Mouse (Mus musculus) limb, embryonic 12.5 days (tissue): ENCODE results near the gene Nptxr. TPM values are rescaled to one million over a fixed set of nuclear protein-coding genes. Genes with fewer than 3 reads are reported as not detected.
A peak's percentile ranks its signal among the peaks of the same experiment; 100 is the strongest.

Experiments
- ATAC-seq: fragments of 200-750 bp; cut with Nextera tagmentation; 2 replicates; pipeline ENCODE4 v1.8.0; 2017; ENCODE audit warnings: low read depth, moderate TSS enrichment; ENCODE audit not compliant: insufficient number of reproducible peaks, insufficient read depth, low FRiP score, low TSS enrichment
- H3K27ac ChIP-seq: fragments of 300-500 bp; sonication (generic); 2 replicates; pipeline ENCODE4 v1.5.1; 2016; ENCODE audit warnings: mild to moderate bottlenecking, moderate library complexity
- H3K27me3 ChIP-seq: fragments of 300-500 bp; sonication (generic); 2 replicates; pipeline ENCODE4 v1.6.1; 2016; ENCODE audit warnings: mild to moderate bottlenecking, moderate library complexity
- H3K36me3 ChIP-seq: fragments of 300-500 bp; sonication (generic); 2 replicates; pipeline ENCODE4 v1.6.1; 2016; ENCODE audit warnings: mild to moderate bottlenecking, moderate library complexity
- H3K4me1 ChIP-seq: fragments of 300-500 bp; sonication (generic); replicated peaks from 2 replicates; pipeline ENCODE4 v1.6.1; 2016
- H3K4me2 ChIP-seq: fragments of 300-500 bp; sonication (generic); 2 replicates; pipeline ENCODE4 v1.6.1; 2016; ENCODE audit warnings: mild to moderate bottlenecking, moderate library complexity
- H3K4me3 ChIP-seq: fragments of 300-500 bp; sonication (generic); replicated peaks from 2 replicates; pipeline ENCODE4 v1.5.1; 2016; ENCODE audit warnings: mild to moderate bottlenecking
- H3K9ac ChIP-seq: fragments of 300-500 bp; sonication (generic); replicated peaks from 2 replicates; pipeline ENCODE4 v1.6.1; 2016; ENCODE audit warnings: mild to moderate bottlenecking, moderate library complexity
- H3K9me3 ChIP-seq: fragments of 300-500 bp; sonication (generic); 2 replicates; pipeline ENCODE4 v1.6.1; 2016; ENCODE audit warnings: mild to moderate bottlenecking, moderate library complexity
- WGBS: fragments of 180-500 bp; shearing (Covaris S2); methylation state at CpG from one replicate; pipeline ENCODE4 v1.1.7; 2016; 5-methylcytosine and 5-hydroxymethylcytosine counted together
- polyA plus RNA-seq: library from polyadenylated mRNA; unstranded; fragments of >200 nt; fragmentation: Nextera tagmentation; extraction: Ambion mirVana; gene quantifications from 2 replicates; pipeline ENCODE4 v1.2.1, GENCODE M21; 2016

Gene Nptxr
- polyA plus RNA-seq, 1 experiment from 2014 or later = 2.0 TPM

GRCm38 (mm10) chr15:79750266-79750665, 54.3 kb downstream of the Nptxr start:
- no peak overlapping the region for H3K4me3 ChIP-seq
- no peaks in the 10 kb centered on the region for H3K9me3 ChIP-seq
- no peak overlapping the region for H3K9ac ChIP-seq
- no peaks in the 10 kb centered on the region for H3K27me3 ChIP-seq
- WGBS = 87% methylated on average over 8 of the region's 8 CpGs
- H3K36me3 ChIP-seq = no peaks in the 10 kb centered on the region
- no peak overlapping the region for H3K4me2 ChIP-seq
- no peak overlapping the region for H3K27ac ChIP-seq
- peaks cover 9% of the 10 kb centered on the region; the same call in 1 of the 2 replicates for H3K4me1 ChIP-seq
- ATAC-seq = no peak

- 90% methylated on average over 7 of the region's 7 CpGs for WGBS
- Histone ChIP-seq H3K27me3 (no peaks in the 10 kb centered on the region), H3K27ac (no peak overlapping the region), H3K4me3 (no peak overlapping the region), H3K36me3 (no peaks in the 10 kb centered on the region), H3K9ac (no peak overlapping the region), H3K4me2 (no peak overlapping the region), H3K9me3 (no peaks in the 10 kb centered on the region), H3K4me1 (peaks cover 18% of the 10 kb centered on the region)
- ATAC-seq = no peak
These were observed 55.4 kb downstream of the Nptxr start for GRCm38 (mm10) chr15:79749162-79749561.

GRCm38 (mm10) chr15:79747998-79748397, 56.6 kb downstream of the Nptxr start:
- no peak overlapping the region for H3K27ac ChIP-seq
- no peaks in the 10 kb centered on the region for H3K9me3 ChIP-seq
- no peaks in the 10 kb centered on the region for H3K27me3 ChIP-seq
- H3K4me3 ChIP-seq = no peak overlapping the region
- H3K9ac ChIP-seq = no peak overlapping the region
- H3K4me1 ChIP-seq = peaks cover 20% of the 10 kb centered on the region
- 52% methylated on average over 11 of the region's 11 CpGs for WGBS
- H3K36me3 ChIP-seq = no peaks in the 10 kb centered on the region
- no peak overlapping the region for H3K4me2 ChIP-seq
- no peak for ATAC-seq

GRCm38 (mm10) chr15:79745883-79746282, 58.7 kb downstream of the Nptxr start:
- Histone ChIP-seq H3K36me3 (no peaks in the 10 kb centered on the region), H3K27me3 (no peaks in the 10 kb centered on the region), H3K27ac (no peak overlapping the region), H3K9me3 (no peaks in the 10 kb centered on the region), H3K4me1 (peaks cover 31% of the 10 kb centered on the region), H3K4me2 (no peak overlapping the region), H3K9ac (no peak overlapping the region), H3K4me3 (no peak overlapping the region)
- ATAC-seq = no peak
- WGBS = 88% methylated on average over 5 of the region's 5 CpGs

GRCm38 (mm10) chr15:79745312-79745711, 59.3 kb downstream of the Nptxr start:
- Histone ChIP-seq H3K9me3 (no peaks in the 10 kb centered on the region), H3K4me1 (peaks cover 36% of the 10 kb centered on the region), H3K27me3 (no peaks in the 10 kb centered on the region), H3K4me3 (no peak overlapping the region), H3K4me2 (0 out of 2 replicates have a peak overlapping the region, but pooled peaks have one; percentile 8), H3K9ac (0 out of 2 replicates have a peak overlapping the region, but pooled peaks have one; percentile 27), H3K36me3 (no peaks in the 10 kb centered on the region; the same call in 1 of the 2 replicates), H3K27ac (0 out of 2 replicates have a peak overlapping the region, but pooled peaks have one; percentile 51)
- WGBS = 66% methylated on average over 10 of the region's 10 CpGs
- ATAC-seq = no peak

GRCm38 (mm10) chr15:79744742-79745141, 59.8 kb downstream of the Nptxr start:
- no peak overlapping the region for H3K4me2 ChIP-seq

GRCm38 (mm10) chr15:79744001-79744400, 60.6 kb downstream of the Nptxr start:
- Histone ChIP-seq H3K36me3 (peaks cover 11% of the 10 kb centered on the region), H3K9ac (no peak overlapping the region), H3K4me2 (no peak overlapping the region), H3K9me3 (no peaks in the 10 kb centered on the region), H3K27ac (no peak overlapping the region), H3K4me3 (no peak overlapping the region), H3K27me3 (no peaks in the 10 kb centered on the region), H3K4me1 (peaks cover 41% of the 10 kb centered on the region)
- ATAC-seq = no peak
- WGBS = 96% methylated on average over 11 of the region's 11 CpGs

More at GRCm38 (mm10) chr15:79744742-79745141, 59.8 kb downstream of the Nptxr start:
- peaks cover 3% of the 10 kb centered on the region for H3K36me3 ChIP-seq
- ATAC-seq = no peak
- peaks cover 41% of the 10 kb centered on the region for H3K4me1 ChIP-seq
- H3K4me3 ChIP-seq = no peak overlapping the region
- H3K9me3 ChIP-seq = no peaks in the 10 kb centered on the region
- 78% methylated on average over 8 of the region's 8 CpGs for WGBS
- H3K27ac ChIP-seq = 0 out of 2 replicates have a peak overlapping the region, but pooled peaks have one; percentile 51
- no peaks in the 10 kb centered on the region for H3K27me3 ChIP-seq
- H3K9ac ChIP-seq = 0 out of 2 replicates have a peak overlapping the region, but pooled peaks have one; percentile 27

- Histone ChIP-seq H3K4me1 (peaks cover 41% of the 10 kb centered on the region), H3K27ac (peak overlapping the region; percentile 67), H3K4me2 (peak overlapping the region; percentile 78), H3K9me3 (no peaks in the 10 kb centered on the region), H3K9ac (peak overlapping the region; percentile 95), H3K27me3 (no peaks in the 10 kb centered on the region), H3K36me3 (peaks cover 24% of the 10 kb centered on the region), H3K4me3 (peak overlapping the region; percentile 97)
- ATAC-seq = peak; percentile 8; the same call in 1 of the 2 replicates
- under 1% methylated on average over 23 of the region's 23 CpGs for whole genome bisulfite sequencing
These were observed 61.9 kb downstream of the Nptxr start for GRCm38 (mm10) chr15:79742706-79743023.

- Histone ChIP-seq H3K4me1 (peaks cover 41% of the 10 kb centered on the region), H3K27me3 (no peaks in the 10 kb centered on the region), H3K4me2 (peak within 1 kb of the TSS; percentile 78), H3K4me3 (peak within 1 kb of the TSS; percentile 97), H3K9me3 (no peaks in the 10 kb centered on the region), H3K9ac (peak within 1 kb of the TSS; percentile 95), H3K27ac (peak within 1 kb of the TSS; percentile 67), H3K36me3 (peaks cover 29% of the 10 kb centered on the region)
- ATAC-seq = peak; percentile 93
- under 1% methylated on average over 93 of the region's 93 CpGs for WGBS
These were observed 62.5 kb downstream of the Nptxr start, which contains the start of gene Sun2 for GRCm38 (mm10) chr15:79741921-79742705. Gene Sun2, minus strand, starts transcription at chr15:79742536.

- no peak for ATAC-seq
- peak overlapping the region; percentile 97 for H3K4me3 ChIP-seq
- no peaks in the 10 kb centered on the region for H3K9me3 ChIP-seq
- H3K27ac ChIP-seq = peak overlapping the region; percentile 67
- 39% methylated on average over 14 of the region's 14 CpGs for WGBS
- peak overlapping the region; percentile 78 for H3K4me2 ChIP-seq
- peaks cover 37% of the 10 kb centered on the region for H3K36me3 ChIP-seq
- peaks cover 41% of the 10 kb centered on the region for H3K4me1 ChIP-seq
- H3K9ac ChIP-seq = peak overlapping the region; percentile 95
- no peaks in the 10 kb centered on the region for H3K27me3 ChIP-seq
These were observed 63.2 kb downstream of the Nptxr start for GRCm38 (mm10) chr15:79741173-79741858.

GRCm38 (mm10) chr15:79740739-79741138, 63.8 kb downstream of the Nptxr start:
- Histone ChIP-seq H3K27ac (no peak overlapping the region), H3K9ac (peak overlapping the region; percentile 95), H3K27me3 (no peaks in the 10 kb centered on the region), H3K36me3 (peaks cover 42% of the 10 kb centered on the region), H3K4me3 (peak overlapping the region; percentile 97), H3K4me1 (peaks cover 41% of the 10 kb centered on the region), H3K4me2 (peak overlapping the region; percentile 78), H3K9me3 (no peaks in the 10 kb centered on the region)
- 83% methylated on average over 3 of the region's 3 CpGs for whole genome bisulfite sequencing
- no peak for ATAC-seq
